In the genomic region with DNA sequence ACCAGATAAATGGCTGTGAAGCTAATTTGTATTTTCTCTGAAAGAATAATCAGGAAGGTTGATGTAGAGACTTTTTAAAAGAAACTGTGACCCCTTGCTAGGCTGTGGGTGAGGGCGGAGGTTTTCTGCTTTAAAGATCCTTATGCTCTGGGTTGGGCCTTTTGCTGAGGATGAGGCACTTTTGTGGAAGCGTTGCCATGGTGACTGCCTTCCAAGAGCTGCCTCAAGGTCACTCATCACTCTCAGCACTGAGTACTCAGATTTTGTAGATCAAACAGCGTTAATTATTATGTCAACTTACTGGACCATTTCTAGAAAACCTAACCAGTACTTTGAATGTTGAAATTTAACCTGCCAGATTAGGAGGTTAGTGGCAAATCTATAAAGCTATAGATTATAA, we compare ENCODE assay signal across 9 mouse cellular contexts. TPM values are rescaled to one million over a fixed set of nuclear protein-coding genes. Genes with fewer than 3 reads are reported as not detected.
A peak's percentile ranks its signal among the peaks of the same experiment; 100 is the strongest.
DNase-seq lines count a peak whose midpoint lies in the region; ATAC-seq and TF ChIP-seq lines count a peak whose summit lies in the region.
"Had no signal": no experiment of that assay in that cellular context is flagged by ENCODE, and none has a peak within 500 bp of the region (broad histone marks: within the 10 kb centered on the region; RNA-seq: fewer than 3 reads in every experiment).

No protein-coding gene starts in this region.

- no peak for DNase-seq in gastrocnemius, adult 2 months
- no peak for DNase-seq in gastrocnemius, postnatal 25 days
- DNase-seq in embryonic facial prominence, embryonic 14.5 days (ENCODE audit: low spot score) = peak; percentile 76
- DNase-seq in kidney, postnatal 10 days = peak; percentile 66
- DNase-seq in gastrocnemius, adult 8-10 months (ENCODE audit: low spot score in 2 of 2) = no peak
- DNase-seq in layer of hippocampus, adult 18-20 months (ENCODE audit: low spot score in 2 of 2) = no peak

- no peaks in the 10 kb centered on the region for H3K27me3 ChIP-seq in ES-Bruce4 (ENCODE audit: control insufficient read depth, insufficient read depth, low read length, poor library complexity, severe bottlenecking)
- H3K27me3 ChIP-seq in embryonic facial prominence, embryonic 14.5 days (replicated peaks; ENCODE audit: control insufficient read depth, insufficient read depth, low read length) = no peaks in the 10 kb centered on the region

- 0 out of 2 replicates have a peak, but pooled peaks have one; percentile 42 for TF ChIP-seq EP300 in ES-Bruce4 (IDR thresholded peaks at IDR 0.05; ENCODE audit: insufficient read depth, low read depth, low read length)

- ATAC-seq in embryonic facial prominence, embryonic 14.5 days (ENCODE audit: low read depth) = peak; percentile 67; the same call in 1 of the 2 replicates
- ATAC-seq in inflammation-experienced regulatory T-cells, adult 6 months = no peak

- WGBS in embryonic facial prominence, embryonic 14.5 days = 42% methylated on average over 3 of the region's 3 CpGs

- H3K4me1 ChIP-seq in ES-Bruce4 (ENCODE audit: control insufficient read depth, insufficient read depth, low read length) = peaks cover 8% of the 10 kb centered on the region
- peaks cover 17% of the 10 kb centered on the region for H3K4me1 ChIP-seq in embryonic facial prominence, embryonic 14.5 days (ENCODE audit: control insufficient read depth, insufficient read depth, low read length)

- TF ChIP-seq CTCF in gastrocnemius, adult 2 months (IDR thresholded peaks at IDR 0.05) = no peak
- TF ChIP-seq CTCF in ES-Bruce4 (IDR thresholded peaks at IDR 0.05; ENCODE audit: low read depth, low read length) = no peak

- H3K4me2 ChIP-seq in embryonic facial prominence, embryonic 14.5 days (ENCODE audit: low read depth, low read length) = no peak overlapping the region

- intact Hi-C loops in gastrocnemius, adult 2 months (cut with DNase I) = no loop called here

- no peak overlapping the region for H3K4me3 ChIP-seq in gastrocnemius, adult 2 months
- no peak overlapping the region for H3K4me3 ChIP-seq in ES-Bruce4 (ENCODE audit: low read depth, low read length)
- H3K4me3 ChIP-seq in embryonic facial prominence, embryonic 14.5 days (ENCODE audit: low read depth, low read length) = no peak overlapping the region

- H3K9ac ChIP-seq in ES-Bruce4 (ENCODE audit: low read depth, poor library complexity, severe bottlenecking) = no peak overlapping the region
- H3K9ac ChIP-seq in embryonic facial prominence, embryonic 14.5 days (ENCODE audit: low read depth, low read length) = no peak overlapping the region

- H3K9me3 ChIP-seq in ES-Bruce4 (replicated peaks; ENCODE audit: control insufficient read depth, insufficient read depth, low read length, poor library complexity, severe bottlenecking) = no peaks in the 10 kb centered on the region
- H3K9me3 ChIP-seq in embryonic facial prominence, embryonic 14.5 days (ENCODE audit: control insufficient read depth, low read length) = no peaks in the 10 kb centered on the region
- H3K9me3 ChIP-seq: G1E had no signal

- peak overlapping the region; percentile 68 for H3K27ac ChIP-seq in gastrocnemius, adult 2 months
- H3K27ac ChIP-seq in ES-Bruce4 (ENCODE audit: insufficient read depth, low read length) = no peak overlapping the region
- no peak overlapping the region; the same call in 1 of the 2 replicates for H3K27ac ChIP-seq in embryonic facial prominence, embryonic 14.5 days (replicated peaks; ENCODE audit: low read depth, low read length)

- no peaks in the 10 kb centered on the region; the same call in 1 of the 2 replicates for H3K36me3 ChIP-seq in ES-Bruce4 (ENCODE audit: control insufficient read depth, insufficient read depth, low read length, poor library complexity, severe bottlenecking)
- no peaks in the 10 kb centered on the region for H3K36me3 ChIP-seq in embryonic facial prominence, embryonic 14.5 days (ENCODE audit: control insufficient read depth, insufficient read depth, low read length)
- H3K36me3 ChIP-seq: G1E had no signal

- no peak for TF ChIP-seq POLR2A in ES-Bruce4 (IDR thresholded peaks at IDR 0.05; ENCODE audit: insufficient read depth, low read length)

RNA-seq across cellular contexts. Expression of gene Ncoa3, which starts 29.2 kb away (rescaled TPM):
- 10 to 100 TPM; 21.0 to 24.8 TPM for total RNA-seq in gastrocnemius, adult 2 months (2021)
- 10 to 100 TPM; 11.3 to 13.5 TPM for total RNA-seq in gastrocnemius, postnatal 25 days (2021)
- polyA plus RNA-seq in ES-Bruce4 (2011; ENCODE audit: insufficient read depth, insufficient read length, low read depth, missing spikeins) = 118 and 124 TPM in 2 replicates
- 15.4 and 15.6 TPM in 2 replicates for polyA plus RNA-seq in embryonic facial prominence, embryonic 14.5 days (2014; fragmentation: Nextera tagmentation; extraction: Ambion mirVana)
- 10 to 100 TPM; 12.1 to 18.8 (median 16.0) TPM for total RNA-seq in gastrocnemius, adult 8-10 months (2022)
- 10 to 100 TPM; 30.0 to 33.8 TPM for total RNA-seq in layer of hippocampus, adult 18-20 months (2021)
- 10 to 100 TPM; 36.0 to 74.1 (median 67.4) TPM for polyA plus RNA-seq in inflammation-experienced regulatory T-cells, adult 6 months (2017; shearing (Covaris generic))

Comparison
In these comparisons a context has a peak if more than half of its experiments do, and no peak if none do; other contexts are left out.
1. DNase-seq: peak in embryonic facial prominence, embryonic 14.5 days (single experiment) and kidney, postnatal 10 days (single experiment); none in gastrocnemius, adult 2 months (single experiment), gastrocnemius, postnatal 25 days (single experiment), gastrocnemius, adult 8-10 months (0 of 2) and layer of hippocampus, adult 18-20 months (0 of 2).